Mouse (Mus musculus) urinary bladder, postnatal 4 days (tissue): ENCODE data around the gene Hist2h3c1.
"Not testable (repeated sequence)": the region's sequence is repeated elsewhere in the genome, so short reads cannot be mapped to it uniquely, and the experiment has no call there.

ENCODE experiments used
- DNase-seq, 2 experiments: peaks; one replicate each; pipeline ENCODE4 v3.0.0; 2021 to 2022; ENCODE audit warnings: low spot score in 2 of 2

Gene Hist2h3c1

DNA sequence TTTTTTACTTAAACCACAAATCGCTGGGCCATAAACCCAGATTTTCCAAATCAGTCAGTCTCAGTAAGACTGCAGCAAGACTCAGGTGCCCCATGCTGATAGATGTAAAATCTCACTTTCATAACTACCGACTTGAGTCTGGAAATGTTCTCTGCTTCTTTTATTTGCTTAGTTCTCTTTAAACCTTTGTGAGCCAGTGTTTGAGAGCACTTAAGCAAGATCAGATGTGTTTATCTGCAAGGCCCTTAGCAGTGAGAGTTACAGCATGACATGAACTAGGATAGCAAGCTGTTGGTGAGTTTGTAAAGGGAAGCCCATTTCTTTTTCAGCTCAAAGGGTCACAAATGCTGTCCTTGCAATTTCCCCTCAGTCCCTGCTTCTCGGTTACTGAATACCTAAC is 10.7 kb downstream of the Hist2h3c1 start:
- no peak for DNase-seq

DNA sequence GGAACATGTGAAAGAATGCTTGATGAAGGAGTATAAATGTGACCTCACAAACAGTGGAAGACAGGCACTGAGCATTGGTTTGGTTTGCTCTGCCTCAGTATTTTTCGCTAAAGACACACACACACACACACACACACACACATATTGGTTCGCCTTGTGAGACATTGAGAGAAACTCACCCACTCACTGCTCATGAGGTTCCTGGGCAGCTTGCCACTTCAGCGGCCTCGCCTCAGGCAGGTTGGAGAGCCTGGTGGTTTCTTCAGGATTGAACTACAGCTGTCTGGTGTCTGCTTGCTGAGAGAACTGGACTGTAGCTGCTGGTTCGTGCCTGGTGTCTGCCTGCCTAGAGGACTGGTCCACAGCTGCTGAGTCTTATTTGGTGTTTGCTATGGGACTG is 13.7 kb downstream of the Hist2h3c1 start:
- DNase-seq: no peak

DNA sequence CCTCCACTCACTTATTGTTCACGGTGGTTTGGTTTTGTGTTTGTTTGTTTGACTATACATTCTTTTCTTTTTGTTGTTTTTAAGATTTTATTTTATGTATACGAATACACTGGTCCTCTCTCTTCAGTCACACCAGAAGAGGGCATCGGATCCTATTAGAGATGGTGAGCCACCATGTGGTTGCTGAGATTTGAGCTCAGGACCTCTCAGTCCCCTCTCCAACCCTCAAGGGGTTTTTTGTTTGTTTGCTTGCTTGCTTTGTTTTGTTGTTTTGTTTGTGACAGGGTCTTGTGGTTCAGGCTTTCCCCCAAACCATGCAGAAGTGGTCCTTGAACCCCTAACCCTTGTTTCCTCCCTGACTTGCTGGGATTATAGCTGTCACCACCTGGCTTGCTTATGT is 15.1 kb downstream of the Hist2h3c1 start:
- no peak for DNase-seq

DNA sequence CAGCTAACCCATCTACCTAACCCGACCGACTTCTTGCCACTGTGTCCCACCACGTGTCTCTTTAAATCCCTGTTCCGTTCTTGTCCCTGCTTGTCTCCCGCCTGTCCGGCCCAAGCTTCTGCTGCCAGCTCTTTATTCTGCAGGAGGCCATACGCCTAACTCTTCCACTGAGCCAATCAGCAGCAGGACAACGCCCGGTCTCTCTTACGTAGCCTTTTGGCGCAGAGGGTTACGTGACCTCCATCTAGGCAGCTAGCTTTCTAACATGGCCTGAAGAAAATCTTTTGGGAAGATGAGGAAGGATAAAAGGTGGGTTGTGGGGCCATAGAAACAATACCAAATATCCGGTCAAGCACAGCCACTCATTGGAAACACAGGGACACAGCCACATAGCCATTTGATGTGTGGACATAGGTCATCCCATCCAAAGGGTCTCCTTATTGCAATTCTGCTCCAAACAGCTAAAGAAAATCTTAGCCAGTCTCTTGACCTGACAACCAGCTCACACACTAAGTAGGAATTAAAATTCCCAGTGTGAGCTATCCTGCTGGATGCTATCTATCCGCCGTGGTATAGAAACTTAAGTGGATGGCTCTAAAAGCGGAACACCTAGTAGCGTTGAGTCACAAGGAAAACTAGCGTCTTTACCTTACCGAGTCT is 15.9 kb downstream of the Hist2h3c1 start:
- peak; percentile 79 to 81 for DNase-seq

DNA sequence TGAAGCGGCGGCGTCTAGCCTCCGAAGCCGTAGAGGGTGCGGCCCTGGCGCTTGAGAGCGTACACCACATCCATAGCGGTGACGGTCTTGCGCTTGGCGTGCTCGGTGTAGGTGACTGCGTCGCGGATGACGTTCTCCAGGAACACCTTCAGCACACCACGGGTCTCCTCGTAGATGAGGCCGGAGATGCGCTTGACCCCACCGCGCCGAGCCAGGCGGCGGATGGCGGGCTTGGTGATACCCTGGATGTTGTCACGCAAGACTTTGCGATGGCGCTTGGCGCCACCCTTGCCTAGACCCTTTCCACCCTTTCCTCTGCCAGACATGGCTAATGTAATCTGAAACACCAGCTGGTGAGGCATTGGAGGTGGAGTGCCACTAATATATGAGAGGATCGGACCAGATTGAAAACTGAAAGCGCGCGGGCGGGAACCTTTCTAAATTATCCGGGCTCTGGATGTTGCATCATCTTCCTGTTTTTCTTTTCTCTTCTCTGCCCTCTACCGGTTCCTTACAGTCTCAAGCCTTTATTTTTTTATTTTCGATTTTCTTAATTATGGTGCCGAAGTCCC is 16.6 kb downstream of the Hist2h3c1 start, which contains the start of gene Hist2h4:
Gene Hist2h4, minus strand, starts transcription at position 333 of the 572 bp plus-strand sequence.
- DNase-seq: peak; percentile 93

DNA sequence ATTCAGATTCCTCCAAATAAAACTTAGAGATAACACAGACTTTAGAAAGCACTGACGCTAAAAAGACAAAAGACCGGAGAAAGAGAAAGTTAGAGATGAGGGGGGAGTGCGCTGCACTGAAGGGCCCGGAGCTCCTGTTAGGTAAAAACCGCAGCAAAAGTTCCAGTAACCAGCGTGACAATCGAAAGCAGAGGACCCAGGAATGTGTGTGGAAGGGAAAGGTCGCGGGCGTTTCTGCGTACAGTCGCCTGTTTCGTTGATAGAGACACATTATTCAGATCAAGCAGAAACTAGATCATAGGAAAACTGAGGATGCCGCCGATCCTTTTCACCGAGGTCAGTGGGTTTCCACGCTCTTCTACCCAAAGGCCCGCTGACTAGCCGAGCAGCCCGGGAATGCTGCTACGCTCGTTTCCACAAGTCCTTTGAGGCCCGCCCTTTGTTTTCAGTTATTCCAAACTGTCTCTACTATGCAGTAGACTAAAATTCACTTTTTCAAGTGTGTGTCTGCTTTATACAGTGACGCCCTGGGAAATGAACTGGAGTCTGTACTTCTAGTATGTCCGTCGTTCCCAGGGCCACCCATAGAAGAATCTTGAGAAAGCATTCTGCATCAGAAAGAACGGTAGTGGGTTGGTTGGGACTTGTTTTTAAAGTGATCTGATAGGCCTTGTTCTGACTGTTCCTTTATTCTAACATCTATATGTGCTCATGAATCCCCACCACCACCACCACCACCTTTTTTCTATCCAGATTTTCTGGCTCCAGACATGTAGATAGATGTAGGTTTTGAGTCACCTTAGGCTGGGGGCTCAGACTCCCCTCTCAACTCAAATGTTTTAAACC is 17.3 kb downstream of the Hist2h3c1 start:
- DNase-seq: no peak

DNA sequence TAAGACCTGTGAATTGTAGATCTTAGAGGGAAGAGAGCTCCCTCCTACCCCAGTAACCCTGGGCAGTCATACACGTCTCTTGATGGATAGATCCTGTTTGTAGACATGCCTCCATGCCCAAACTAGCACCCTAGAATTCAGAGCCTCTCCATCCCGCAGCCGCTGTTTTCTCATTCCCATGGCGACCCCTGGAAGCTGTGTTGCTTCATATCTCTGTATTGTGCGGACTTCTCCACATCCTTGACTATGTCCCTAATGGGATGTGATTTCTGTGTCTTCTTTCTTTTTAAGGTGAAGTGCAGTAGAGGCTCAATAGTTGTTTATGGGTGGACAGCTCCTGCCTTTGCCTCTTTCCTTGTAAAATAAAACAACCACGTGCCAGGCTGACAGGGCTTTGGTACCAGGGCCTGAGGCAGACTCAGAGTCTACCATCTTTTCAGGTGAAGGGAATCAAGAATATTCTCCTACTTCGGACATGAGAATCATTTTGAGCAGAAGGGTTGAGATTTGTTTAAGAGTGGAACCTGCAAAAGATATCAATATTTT is 18.0 kb downstream of the Hist2h3c1 start:
- no peak for DNase-seq

DNA sequence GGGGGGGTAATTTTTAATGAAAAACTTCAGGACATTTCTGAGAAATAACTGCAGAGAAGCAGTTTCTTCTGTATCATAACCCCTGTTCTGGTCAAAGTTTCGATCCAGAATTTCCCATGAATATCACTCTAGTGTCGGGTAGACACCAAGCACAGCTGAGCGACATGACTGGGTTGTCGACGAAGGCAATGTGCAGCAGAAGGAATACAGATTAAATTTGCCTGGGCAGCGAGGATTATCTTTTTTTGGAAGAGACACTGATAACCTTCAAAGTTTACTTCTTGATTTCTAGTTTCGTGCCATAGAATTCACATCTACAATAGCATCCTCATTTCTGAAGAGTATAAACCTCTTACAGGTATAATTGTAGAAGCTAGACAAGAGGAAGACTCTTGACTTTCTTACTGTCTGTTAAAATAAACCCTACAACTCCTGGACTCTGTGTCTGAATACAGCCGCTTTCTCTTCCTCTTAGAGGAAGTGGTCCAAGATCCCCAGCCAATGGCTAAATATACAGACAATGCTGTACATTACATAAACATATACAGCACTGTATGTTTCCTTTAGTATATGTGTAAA is 19.7 kb downstream of the Hist2h3c1 start:
- no peak for DNase-seq

DNA sequence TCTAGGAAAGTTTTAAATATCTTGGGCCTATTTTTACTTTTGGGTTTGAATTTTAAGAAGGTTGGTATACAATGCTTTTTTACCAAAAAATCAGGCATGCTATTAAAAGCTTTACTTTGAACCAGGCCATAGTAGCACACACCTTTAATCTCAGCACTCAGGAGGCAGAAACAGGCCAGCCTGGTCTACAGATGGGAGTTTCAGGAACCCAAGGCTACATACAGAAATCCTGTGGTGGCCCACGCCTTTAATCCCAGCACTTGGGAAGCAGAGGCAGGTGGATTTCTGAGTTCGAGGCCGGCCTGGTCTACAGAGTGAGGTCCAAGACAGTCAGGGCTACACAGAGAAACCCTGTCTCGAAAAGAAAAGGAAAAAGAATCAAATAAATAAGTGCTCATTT is 21.1 kb downstream of the Hist2h3c1 start:
- DNase-seq: no peak

DNA sequence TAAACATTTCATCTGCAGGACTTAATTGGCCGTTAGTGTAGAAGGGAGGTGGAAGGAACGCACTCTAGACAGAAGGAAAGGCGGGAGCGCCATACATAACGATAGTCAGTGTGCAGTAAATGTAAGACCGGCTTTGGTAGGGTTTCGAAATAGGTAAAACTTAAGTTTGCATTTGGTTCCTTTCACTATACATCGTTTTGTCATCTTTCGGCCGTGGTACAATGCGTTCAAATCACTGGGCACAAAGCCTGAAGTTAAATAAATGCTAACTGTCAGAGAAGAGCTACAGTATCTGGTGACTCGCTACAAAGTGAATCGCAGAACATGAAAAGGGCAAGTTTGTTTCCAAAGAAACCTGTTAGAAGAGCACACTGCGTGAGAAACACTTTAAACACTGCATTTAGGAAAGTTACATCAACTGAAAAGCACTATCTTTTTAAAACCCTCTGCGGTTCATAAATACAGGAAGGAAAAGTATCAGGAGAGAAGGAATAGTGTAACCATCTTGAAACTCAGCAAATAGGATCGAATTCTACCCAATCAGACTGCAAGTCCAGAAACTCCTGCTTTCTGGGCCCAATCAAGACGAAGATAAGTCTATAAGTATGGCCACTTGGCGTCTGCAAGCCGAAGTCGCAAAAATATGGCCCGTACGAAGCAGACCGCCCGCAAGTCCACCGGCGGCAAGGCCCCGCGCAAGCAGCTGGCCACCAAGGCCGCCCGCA is 21.7 kb downstream of the Hist2h3c1 start, which contains the start of gene Hist2h3b:
Gene Hist2h3b, plus strand, starts transcription at position 604 of the 725 bp plus-strand sequence.
- peak; percentile 75 to 77 for DNase-seq

DNA sequence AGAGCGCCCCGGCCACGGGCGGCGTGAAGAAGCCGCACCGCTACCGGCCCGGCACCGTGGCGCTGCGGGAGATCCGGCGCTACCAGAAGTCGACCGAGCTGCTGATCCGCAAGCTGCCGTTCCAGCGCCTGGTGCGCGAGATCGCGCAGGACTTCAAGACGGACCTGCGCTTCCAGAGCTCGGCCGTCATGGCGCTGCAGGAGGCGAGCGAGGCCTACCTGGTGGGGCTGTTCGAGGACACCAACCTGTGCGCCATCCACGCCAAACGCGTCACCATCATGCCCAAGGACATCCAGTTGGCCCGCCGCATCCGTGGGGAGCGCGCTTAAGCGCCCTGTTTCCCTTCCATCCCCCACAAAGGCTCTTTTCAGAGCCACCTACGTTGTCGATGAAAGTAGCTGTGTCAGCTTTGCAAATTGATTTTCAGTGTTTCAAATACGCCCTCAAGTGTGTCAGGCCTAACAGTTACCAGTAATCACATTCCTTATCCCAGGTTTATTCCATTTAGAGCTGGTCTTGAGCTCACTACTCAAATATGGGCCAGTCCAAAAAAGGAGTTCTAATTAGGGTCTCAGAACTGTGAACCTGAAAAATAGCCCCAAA is 22.4 kb downstream of the Hist2h3c1 start:
- not testable (repeated sequence) for DNase-seq

DNA sequence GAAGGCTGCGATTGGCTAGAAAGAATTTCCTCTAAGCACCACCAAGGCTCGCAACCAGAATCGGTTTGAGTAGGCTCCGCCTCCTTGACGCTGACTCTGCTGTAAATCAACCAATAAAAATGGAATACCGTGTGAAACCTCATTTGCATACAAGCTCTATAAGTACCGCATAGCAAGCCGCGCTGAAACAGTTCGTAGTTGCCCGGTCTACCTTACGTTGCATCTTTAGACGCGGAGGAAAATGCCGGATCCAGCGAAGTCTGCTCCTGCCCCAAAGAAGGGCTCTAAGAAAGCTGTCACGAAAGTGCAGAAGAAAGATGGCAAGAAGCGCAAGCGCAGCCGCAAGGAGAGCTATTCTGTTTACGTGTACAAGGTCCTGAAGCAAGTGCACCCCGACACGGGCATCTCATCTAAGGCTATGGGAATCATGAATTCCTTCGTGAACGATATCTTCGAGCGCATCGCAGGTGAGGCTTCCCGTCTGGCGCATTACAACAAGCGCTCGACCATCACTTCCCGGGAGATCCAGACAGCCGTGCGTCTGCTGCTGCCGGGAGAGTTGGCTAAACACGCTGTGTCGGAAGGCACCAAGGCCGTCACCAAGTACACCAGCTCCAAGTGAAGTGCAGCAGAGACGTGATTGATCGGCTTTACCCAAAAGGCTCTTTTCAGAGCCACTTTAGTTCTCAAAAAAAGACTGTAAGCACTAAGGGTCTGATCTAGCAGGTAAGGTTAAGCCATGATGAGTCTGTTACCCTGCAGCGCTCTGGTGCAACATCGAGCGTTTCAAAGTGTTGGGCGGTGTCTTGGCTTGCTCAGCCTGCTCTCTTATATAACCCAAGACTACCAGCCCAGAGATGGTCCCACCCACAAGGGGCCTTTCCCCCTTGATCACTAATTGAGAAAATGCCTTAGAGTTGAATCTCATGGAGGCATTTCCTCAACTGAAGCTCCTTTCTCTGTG is 23.3 kb downstream of the Hist2h3c1 start, which contains the start of gene Hist2h2bb:
Gene Hist2h2bb, plus strand, starts transcription at position 242 of the 964 bp plus-strand sequence.
- peak; percentile 82 to 87 for DNase-seq

DNA sequence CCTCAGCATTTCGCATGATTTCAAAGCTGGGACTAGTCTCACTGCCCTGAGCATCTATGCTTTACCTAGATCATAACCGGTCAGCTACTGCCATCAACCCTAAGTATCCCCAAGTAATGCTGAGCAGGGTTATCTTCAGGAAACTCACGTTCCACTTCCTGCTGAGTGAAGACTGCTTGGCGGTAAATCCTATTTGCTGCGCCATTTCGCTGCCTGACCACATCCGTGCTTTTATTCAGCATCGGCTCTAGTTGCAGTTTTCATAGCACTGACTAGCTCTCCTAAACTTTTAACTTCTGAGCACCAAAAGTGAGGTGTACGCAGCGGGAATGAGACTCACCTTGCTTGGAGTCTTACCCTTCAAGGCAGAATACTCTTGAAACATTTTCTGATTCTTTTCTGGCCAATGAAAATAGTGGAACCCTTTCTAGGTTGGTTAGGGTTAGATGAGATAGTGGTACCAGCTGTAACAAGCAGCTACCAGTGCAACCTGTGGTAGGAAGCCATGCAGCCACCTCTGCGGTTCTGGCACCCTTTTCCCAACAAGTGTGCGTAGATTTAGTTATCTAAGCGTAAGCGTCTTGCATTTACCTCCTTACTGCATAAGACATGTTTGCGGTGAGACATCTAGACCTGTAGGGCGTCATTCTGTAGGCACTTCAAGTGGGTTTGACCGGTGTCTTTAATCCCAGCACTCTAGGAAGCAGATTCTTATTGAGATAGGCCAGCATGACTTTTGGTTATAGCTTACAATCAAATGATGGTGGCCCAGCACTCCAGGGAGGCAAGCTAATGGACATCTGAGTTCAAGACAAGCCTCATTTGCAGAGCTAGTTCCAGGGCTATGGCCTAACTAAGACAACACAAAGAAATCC is 27.3 kb downstream of the Hist2h3c1 start:
- no peak for DNase-seq

DNA sequence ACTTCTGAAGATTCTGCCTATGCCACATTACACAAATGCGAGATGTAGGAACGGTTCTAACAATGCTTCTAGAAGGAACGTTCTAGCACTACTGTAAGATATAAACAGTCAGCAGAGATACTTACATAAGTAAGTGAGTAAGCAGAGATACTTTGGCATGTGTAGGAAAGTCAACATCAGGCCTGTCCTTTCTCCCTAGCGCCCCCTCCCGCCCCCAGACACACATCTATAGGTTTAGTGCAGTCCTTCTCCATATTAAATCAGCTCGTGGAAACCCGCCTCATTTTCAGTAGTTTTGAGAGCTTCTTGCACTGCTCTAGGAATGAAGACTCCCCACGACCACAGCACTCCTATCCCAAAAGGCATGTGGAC is 30.9 kb downstream of the Hist2h3c1 start:
- peak; percentile 41 to 67 for DNase-seq

DNA sequence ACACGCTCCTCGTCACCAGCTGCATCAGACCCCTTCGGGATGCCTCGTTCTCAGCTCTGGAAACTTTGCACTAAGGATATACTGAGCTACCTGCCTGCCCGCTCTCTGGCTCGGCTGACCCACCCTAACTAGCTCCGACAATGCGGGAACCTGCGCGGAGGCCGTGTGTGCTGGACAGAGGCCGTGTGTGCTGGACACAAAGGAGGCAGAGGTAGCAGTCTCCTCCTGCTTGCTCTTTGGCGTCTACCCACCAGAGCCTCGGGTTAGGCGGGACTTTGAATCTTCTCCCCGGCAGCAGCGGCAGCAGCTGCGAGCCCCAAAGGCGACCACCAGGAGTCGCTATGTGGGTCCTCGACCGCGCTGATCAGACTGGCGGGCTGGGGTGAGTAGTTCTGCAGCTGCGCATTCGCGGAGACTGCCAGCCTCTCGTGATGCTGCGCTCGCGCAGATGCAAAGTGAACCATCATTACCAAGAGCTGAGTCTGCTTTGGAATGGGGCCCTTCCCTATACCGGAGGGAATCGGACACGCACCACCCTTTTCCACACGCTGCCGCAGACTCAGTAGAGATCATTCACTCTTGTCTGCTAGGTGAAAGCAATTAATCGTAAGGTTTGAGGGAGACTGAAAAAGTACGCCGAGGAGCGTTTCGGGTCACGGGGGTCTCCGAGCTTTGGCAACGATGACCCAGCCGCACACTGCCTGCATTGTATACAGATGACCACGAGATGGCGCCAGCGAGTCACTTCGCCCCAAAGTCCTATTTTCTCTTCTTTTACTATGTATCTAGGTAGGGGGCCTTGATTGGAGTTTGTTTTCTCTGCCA is 31.5 kb downstream of the Hist2h3c1 start:
- peak; percentile 93 to 95 for DNase-seq

DNA sequence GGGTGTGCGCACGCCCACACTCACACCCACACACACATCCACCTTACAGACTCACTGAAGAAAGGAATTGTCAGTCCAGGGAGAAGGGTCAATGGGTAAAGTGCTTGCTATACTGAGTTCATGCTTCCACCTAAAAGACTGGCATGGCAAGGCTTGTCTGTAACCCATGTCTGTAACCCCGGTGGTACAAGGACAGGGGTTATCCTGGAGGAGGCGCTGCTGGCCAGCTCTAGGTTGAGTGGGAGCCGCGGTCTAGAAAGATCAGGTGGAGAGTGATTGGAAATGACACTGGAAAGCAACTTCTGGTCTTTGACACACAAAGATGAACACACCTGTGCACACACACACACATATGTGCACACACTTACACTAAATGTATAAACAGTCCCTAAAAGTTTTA is 34.2 kb downstream of the Hist2h3c1 start:
- no peak for DNase-seq

DNA sequence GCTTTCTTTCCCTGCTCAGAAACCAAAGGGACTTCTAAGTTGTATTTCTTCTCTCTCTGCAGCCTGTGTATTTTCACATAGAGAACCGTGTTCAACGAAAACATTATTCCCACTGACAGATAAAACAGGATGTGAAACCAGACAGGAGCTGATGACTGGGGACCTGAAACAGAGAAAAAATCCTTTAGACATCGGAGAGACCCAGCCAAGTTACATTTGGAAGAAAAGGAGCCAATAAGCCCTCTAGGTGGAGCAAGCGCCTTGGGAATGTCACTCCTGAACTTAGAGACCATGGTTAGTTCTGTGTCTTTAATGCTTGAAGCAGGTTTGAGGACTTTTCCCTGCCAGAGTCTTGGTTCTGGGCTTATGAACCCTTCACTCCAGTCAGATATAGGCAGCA is 38.0 kb downstream of the Hist2h3c1 start:
- DNase-seq: no peak

DNA sequence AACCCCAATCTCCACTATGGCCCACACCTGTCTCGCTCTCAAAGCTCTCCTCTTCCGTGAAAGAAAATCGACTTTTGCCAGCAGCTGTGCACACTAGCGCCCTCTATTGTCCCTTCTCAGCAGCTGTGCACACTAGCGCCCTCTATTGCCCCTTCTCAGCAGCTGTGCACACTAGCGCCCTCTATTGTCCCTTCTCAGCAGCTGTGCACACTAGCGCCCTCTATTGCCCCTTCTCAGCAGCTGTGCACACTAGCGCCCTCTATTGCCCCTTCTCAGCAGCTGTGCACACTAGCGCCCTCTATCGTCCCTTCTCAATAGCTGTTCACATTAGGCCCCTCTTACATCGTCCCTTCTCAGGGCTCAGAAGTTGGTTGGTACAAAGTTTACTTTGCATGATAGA is 40.8 kb downstream of the Hist2h3c1 start:
- not testable (repeated sequence) for DNase-seq
